In genomic region chr9:111314219-111314618, GRCm38 (mm10) we compare ENCODE assay signal across 8 mouse cellular contexts. TPM values are rescaled to one million over a fixed set of nuclear protein-coding genes. Genes with fewer than 3 reads are reported as not detected.
DNase-seq lines count a peak whose midpoint lies in the region; TF ChIP-seq lines count a peak whose summit lies in the region.

No protein-coding gene starts in this region.

- TF ChIP-seq CTCF in cortical plate, adult 2 months (IDR thresholded peaks at IDR 0.05; ENCODE audit: extremely low read depth, insufficient read depth, low read length), result peak; percentile 80

- H3K4me3 ChIP-seq in cortical plate, adult 2 months (ENCODE audit: insufficient read depth, low read length), result peak overlapping the region; percentile 74; the same call in 1 of the 2 replicates

- no peak for TF ChIP-seq POLR2A in cortical plate, adult 2 months (IDR thresholded peaks at IDR 0.05; ENCODE audit: extremely low read depth, insufficient read depth, low read length)

- H3K4me1 ChIP-seq in cortical plate, adult 2 months (ENCODE audit: control insufficient read depth, insufficient read depth, low read length), result no peaks in the 10 kb centered on the region

- H3K27ac ChIP-seq in cortical plate, adult 2 months (ENCODE audit: insufficient read depth, low read length), result no peak overlapping the region

- DNase-seq in gastrocnemius, adult 18-20 months (ENCODE audit: low spot score), result peak; percentile 25
- no peak for DNase-seq in gastrocnemius, adult 8-10 months (ENCODE audit: low spot score in 2 of 2)
- peak; percentile 56 for DNase-seq in urinary bladder, postnatal 14 days (ENCODE audit: low spot score)
- no peak for DNase-seq in urinary bladder, postnatal 10 days (ENCODE audit: low spot score)
- peak; percentile 47 for DNase-seq in kidney, postnatal 14 days
- DNase-seq in lung, postnatal 10 days, result peak; percentile 58
- peak; percentile 86 for DNase-seq in testis, postnatal 10 days (ENCODE audit: low spot score)

RNA-seq across cellular contexts. Expression of gene Trank1, which starts 2.7 kb away (rescaled TPM):
- total RNA-seq in gastrocnemius, adult 18-20 months (2021), result under 1 TPM; 0.02 to 0.07 TPM
- under 1 TPM; 0.03 to 0.19 (median 0.06) TPM for total RNA-seq in gastrocnemius, adult 8-10 months (2022)
- 383 and 430 TPM in 2 replicates for polyA plus RNA-seq in cortical plate, adult 2 months (2012; rRNA removed)

RNA-seq across cellular contexts. Expression of gene Epm2aip1, which starts 42.5 kb away (rescaled TPM):
- total RNA-seq in gastrocnemius, adult 18-20 months (2021), result 10 to 100 TPM; 19.7 to 20.4 TPM
- total RNA-seq in gastrocnemius, adult 8-10 months (2022), result 10 to 100 TPM; 17.2 to 23.4 (median 22.3) TPM
- polyA plus RNA-seq in cortical plate, adult 2 months (2012; rRNA removed), result 41.1 and 42.6 TPM in 2 replicates

RNA-seq across cellular contexts. Expression of gene Mlh1, which starts 42.6 kb away (rescaled TPM):
- 1 to 10 TPM; 5.4 to 6.4 TPM for total RNA-seq in gastrocnemius, adult 18-20 months (2021)
- total RNA-seq in gastrocnemius, adult 8-10 months (2022), result 1 to 10 TPM; 2.7 to 5.6 (median 3.8) TPM
- 28.4 and 37.9 TPM in 2 replicates for polyA plus RNA-seq in cortical plate, adult 2 months (2012; rRNA removed)

Comparison
In these comparisons a context has a peak if more than half of its experiments do, and no peak if none do; other contexts are left out.
1. DNase-seq: peak in gastrocnemius, adult 18-20 months (single experiment), urinary bladder, postnatal 14 days (single experiment), kidney, postnatal 14 days (single experiment), lung, postnatal 10 days (single experiment) and testis, postnatal 10 days (single experiment); none in gastrocnemius, adult 8-10 months (0 of 2) and urinary bladder, postnatal 10 days (single experiment).